Mouse (Mus musculus) embryo, embryonic 11.5 days (tissue): Measurements from ENCODE around the gene Dclk1.

ENCODE experiments used
- DNase-seq: peaks from one replicate; pipeline ENCODE4 v3.0.0-alpha.2; 2012; ENCODE audit warnings: low read depth, low spot score

Dclk1 gene

DNA sequence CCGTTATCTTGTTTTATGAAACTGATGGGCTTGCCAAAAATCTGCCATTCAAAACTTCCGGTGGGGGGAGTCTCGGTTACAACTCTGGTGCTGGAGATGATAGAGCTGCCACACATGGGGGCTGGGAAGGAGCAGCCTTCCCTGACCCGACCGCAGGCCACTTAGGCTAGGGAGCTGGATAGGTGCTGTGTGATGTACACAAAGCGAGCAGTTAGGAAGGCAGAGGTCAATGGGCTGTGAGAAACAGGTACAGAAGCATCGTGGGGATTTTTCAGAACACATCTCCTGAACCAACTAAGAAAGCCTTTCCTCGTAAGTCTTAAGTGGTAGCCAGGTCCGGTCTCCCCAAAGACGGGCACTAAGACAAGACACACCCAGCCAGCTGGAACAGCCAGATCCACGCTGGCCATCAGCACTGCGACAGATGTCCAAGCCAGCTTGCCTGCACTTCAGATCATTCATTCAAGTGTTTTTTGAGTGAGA is 297.7 kb downstream of the Dclk1 start:
- DNase-seq: no peak

DNA sequence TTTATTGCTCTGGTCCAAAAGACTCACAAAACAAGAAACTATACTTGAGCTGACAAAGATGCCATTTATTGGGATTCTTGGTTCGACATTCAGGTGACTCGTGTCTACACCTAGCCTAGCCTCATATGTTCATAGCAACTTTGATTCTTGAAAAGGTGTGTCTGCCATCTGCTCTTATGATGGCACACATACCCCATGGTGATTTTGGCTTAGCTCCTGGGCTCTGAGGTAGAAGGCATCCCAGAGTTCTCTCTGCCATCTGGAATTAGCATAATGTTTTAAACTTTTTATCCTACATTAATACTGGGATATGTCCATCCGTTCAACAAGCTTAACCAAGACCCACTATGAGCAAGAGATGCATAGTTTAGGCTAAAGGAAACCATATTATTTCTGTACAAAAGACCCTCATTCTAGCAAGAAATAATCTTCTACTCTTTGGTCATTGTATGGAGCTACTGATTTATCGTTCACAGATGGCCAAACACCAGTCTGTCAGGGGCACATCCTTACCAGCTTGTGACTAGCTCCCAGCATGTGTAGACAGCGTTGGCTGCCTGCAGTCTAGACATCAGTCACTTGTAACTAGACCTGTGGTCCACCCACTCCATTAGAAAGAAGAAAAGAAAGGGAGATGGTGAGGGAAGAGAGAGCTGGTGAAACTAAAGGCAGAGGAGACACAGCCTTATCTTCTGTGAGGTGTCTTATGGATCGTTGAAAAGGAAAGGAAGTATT is 298.4 kb downstream of the Dclk1 start:
- no peak for DNase-seq

DNA sequence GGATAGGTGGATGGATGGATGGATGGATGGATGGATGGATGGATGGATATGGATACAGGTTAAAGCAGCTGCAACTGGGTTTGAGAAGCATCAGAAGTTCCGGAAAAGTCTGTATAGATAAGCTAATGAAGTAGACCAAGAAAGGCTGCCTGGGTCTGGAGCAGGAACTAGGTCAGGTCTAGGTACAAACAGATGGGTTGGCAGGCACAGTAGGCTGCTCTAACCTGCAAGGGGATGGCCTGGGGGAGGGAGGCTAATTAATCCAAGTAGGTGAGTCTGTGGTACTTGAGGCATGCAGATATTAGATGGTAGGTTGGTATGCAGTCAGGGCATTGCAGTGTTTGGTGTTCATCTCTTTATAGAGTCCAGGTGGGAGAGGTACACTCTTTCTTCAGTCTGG is 299.6 kb downstream of the Dclk1 start:
- no peak for DNase-seq

DNA sequence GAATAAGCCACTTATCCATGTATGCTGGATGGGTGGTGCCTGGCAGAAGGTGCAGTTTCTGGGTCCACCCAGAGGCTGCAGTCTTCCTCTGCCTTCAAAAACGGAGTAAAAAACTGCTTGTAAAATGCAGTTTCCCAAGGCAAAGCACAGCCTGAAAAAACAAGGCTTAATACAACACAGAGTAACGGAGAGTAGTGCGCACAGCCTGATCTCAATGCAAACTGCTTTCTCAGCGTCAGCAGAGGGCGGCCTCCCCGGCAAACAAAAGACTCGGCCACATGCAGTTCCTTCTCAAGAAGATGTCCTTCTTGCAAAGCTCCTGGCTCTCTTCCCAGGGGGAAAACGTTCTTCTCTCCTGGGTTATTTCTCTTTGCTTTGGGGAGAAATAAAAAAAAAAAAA is 300.1 kb downstream of the Dclk1 start:
- DNase-seq: no peak

DNA sequence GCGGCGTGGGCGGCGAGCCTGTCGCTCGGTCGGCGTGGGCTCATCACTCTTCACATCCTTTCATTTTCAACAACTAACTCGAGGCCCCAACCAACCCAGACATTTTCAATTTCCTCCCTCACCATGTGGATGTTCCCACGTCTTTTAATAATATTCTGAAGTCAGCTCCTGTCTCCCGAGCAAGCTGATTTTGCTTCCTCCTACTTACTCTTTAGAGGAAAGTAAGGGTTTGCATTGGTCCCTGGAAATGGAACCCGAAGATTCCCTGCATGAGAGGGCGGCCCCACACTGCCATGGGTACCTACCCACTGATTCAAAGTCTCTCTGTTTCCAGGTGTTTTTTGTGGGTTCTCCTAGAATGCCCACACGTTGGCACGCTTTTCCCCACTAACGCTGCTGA is 300.8 kb downstream of the Dclk1 start:
- DNase-seq: no peak

DNA sequence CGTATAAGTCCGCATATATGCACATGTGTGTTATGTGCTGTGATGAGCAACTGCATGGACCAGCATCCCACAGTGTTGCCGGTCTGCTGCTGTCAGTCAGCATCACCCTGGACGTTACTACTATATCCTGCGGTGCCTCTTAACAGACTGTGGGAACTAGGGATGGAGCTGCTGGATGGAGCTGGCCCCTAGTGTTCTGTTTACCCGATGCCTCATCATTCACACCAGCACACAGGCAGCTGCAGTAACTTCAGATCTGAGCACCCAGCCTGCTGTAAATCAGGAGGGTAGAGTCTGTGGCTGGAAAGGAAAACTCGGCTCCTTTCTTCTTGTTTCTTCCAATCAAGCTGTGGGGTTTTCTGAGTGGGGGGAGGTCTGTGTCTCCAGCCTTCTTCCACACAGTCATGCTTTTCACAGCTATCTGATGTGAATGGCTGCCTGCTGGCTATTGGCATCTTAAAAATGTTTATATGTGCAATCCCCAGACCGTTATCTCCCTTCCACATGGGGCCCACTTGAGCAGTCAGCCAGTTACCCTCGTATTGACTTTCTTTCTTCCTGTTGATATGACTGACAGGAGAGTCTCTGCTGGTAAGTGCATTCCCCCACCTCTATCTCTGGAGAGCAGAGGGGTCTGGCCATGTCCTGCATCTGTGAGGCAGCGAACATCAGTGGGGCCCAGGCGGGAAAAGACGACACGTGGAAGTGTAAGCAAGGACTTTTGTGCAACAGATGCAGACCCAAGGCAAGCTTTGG is 301.9 kb downstream of the Dclk1 start:
- DNase-seq: no peak

DNA sequence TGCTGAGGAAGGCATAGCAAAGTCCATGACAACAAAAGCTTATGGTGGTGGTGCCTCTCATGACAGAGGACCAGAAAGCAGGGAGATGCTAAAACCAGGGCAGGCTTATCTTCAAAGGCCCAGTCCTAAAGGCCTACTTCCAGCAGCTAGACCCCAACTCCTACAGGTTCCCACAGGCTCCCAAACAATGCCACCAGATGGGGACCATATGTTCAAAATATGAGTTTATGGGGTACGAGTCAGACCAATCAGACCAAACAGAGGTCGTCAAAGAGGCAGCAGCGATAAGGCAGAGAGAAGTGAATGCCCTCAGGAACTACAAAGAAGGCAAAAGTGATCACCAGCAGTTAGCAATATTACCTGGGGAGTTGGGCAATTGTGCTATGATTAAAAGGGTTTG is 303.1 kb downstream of the Dclk1 start:
- no peak for DNase-seq

DNA sequence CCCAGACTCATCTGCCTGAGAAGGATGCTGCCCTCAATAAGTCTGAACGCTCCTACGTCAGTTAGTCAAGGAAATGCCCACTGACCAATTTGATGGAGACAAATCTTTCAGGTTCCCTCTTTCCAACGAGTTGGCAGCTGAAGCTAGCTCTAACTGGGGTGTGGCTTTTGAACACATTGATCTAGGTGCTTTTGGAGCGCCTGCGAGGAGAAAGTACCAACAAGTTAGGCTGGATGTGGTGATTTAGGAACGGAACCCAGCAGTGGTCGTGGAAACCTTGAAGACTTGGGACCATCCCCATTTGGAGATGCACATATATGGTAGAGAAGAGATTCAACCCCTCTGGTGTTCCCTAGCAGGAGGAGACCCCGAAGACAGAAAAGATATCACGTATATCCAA is 303.8 kb downstream of the Dclk1 start:
- no peak for DNase-seq

DNA sequence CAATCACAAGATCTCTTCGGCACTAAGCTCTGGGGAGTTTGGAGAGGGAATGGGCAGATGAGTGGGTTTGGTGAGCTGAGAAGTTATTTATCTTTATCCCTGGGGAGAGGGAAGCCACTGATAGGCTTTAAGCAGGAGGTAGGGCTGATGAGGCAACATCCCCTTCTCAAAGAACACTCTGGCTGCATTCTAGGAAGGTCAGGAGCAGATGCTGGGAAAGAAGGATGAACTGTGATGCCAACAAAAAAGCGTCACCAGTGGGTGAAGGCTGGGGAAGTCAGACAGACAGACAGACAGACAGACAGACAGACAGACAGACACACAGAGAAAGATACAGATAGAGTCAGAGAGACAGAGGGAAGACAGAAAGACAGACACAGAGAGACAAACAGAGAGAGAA is 304.9 kb downstream of the Dclk1 start:
- no peak for DNase-seq

DNA sequence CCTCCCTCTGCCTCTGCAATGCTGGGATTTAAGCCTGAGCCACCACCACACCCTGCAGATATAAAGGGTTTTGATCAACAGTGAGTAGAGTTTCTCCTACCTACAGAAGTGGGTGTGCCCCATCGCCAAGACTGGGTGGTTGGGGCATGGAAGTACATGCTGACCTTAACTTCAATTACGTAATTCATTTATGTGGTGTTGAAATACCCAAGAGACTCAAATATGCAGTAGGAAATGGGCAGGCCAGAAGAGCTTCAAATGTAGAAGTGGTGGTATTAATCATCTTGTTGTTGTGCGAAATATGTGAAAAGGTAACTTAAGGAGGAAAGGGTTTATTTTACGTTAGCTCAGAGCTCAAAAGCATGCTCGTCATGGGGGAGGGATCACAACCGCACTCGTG is 307.2 kb downstream of the Dclk1 start:
- no peak for DNase-seq

DNA sequence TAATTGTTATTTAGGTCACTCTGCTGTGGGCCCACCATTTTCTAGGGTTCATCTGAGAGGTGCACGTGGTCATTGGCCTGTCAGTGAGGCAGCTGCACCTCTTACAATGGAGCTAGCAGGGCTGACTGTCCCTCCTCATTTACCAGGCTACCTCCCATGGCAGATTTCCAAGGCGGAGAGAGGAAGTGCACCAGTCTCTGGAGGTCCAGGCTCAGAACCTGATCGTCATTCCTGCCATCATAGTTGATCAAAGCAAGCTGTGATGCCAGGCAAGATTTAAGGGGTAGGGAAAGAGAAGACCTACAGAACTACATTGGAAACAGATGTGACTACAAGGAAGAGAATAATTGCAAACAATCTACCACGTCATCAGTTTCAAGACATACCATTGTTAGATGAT is 308.8 kb downstream of the Dclk1 start:
- DNase-seq: no peak

DNA sequence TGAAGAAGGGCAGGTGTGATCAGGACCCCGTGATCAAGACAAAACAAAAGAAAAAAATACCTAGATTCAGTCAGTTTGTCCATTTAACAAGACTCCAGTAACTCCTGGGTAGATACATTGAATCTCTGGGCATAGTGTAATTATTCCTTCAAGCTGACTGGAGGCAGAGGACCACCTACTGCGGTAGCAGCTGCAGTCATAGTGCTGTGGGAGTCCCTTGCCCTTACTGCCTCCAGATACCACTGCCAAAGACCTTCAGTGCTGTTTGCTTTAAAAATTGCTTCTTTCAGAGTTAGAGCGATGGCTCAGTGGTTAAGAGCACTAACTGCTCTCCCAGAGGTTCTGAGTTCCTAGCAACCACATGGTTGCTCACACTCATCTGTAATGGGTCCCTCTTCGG is 309.7 kb downstream of the Dclk1 start:
- DNase-seq: no peak

DNA sequence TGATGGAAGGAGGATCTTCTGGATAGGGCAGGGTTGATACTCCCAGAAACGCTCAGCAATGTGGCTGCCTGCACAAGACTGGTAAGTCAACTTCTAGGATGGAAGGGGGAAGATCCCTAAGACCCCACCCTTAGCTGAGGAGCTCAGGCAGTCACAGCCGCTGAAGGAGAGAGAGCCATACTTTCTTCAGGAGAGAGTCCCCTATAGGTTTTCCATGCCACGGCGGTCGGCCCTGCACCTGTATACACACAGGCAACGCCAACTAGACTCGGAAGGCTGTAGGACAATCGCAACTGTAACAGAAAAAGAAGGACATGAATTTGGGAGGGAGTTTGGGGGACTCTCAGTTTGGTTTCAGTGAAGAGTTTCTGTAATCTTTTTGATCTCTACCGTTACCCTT is 310.9 kb downstream of the Dclk1 start:
- DNase-seq: no peak

DNA sequence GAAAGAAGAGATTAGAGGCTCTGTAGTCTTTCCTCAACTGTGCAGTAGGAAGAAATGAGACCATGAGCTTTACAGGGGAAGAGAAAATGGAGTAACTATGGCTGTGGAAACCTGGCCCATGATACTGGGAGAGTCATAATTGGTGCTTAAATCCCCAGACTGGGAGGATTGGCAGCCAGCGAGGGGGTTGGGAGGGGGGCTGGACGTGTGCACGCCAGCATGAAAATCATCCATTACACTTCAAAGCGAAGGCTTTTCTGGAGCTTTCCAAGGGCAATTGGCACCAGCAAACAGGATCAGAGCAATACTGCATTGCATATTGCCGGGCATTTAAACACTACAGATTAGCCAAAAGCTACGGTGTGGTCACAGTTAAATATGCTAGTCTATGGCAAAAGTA is 313.7 kb downstream of the Dclk1 start:
- no peak for DNase-seq

DNA sequence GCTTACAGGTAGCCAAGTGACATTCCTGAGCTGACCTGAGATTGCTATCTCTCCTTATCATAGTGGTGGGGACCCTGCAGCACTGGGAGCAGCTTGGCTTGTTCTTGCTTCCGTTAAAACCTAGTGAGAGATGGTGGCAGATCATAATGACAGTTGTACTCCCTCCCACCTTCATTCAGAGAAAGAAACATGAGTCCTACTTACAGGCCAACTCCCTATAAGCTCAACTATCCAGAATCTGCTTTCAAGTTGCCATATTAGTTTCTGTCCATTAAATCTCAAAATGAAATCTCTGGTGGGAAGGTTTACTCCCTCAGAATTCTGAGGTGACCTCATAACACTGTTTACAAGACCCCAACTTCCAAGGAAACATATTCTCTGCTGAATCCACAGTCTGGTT is 316.4 kb downstream of the Dclk1 start:
- DNase-seq: no peak

DNA sequence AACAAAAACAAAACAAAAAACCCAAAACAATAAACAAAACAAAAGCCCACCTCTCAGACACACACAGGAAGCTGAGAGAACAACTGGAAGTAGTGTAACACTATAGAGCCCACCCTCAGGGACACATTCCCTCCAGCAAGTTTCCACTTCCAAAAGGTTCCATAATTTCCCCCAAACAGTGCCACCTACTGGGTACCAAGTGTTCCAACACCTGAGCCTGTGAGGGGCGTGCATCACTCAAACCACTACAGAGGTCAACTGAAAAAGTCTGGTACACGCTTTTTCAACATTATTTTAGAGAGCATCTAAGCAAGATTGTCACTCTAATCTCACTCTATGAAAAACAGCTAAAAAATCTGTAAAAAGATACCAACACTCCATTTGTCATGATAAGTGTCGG is 325.3 kb downstream of the Dclk1 start:
- DNase-seq: no peak

DNA sequence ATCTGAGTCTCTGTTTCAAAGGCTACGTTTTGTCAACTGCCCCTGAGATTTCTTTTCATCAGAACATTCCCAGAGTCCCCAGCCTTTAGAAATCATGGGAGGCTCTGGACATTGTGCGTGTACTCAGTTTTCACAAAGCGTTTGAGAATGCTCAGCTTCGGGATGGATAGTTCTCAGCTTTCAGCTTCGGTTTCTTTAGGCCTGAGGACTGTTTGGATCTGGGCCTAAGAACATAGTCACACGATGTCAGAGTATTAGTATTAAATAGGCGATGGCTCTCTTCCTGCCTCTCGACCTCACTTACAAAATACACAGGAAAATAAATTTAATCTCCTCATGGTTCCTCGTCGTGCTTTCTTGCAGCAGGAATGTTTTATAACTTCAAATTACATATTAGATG is 327.4 kb downstream of the Dclk1 start:
- no peak for DNase-seq

DNA sequence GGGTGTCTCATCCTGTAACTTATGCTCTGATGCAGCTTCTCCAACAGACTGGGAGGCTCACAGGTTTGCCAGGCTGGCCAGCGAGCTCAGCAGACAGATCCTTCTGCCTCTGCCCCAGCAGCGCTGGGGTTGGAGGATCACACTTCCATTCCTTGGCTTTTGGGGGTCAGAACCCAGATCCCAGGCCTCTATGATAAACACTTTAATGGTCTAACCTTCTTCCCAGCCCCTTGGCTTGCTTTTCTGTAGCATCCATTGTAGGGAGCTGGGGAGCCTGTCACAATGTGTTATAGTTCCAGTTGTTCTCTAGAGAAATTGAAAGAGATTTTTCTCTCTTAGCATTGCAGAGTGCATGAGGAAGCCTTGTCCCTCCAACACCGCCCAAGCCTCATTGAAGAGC is 328.9 kb downstream of the Dclk1 start:
- DNase-seq: no peak

DNA sequence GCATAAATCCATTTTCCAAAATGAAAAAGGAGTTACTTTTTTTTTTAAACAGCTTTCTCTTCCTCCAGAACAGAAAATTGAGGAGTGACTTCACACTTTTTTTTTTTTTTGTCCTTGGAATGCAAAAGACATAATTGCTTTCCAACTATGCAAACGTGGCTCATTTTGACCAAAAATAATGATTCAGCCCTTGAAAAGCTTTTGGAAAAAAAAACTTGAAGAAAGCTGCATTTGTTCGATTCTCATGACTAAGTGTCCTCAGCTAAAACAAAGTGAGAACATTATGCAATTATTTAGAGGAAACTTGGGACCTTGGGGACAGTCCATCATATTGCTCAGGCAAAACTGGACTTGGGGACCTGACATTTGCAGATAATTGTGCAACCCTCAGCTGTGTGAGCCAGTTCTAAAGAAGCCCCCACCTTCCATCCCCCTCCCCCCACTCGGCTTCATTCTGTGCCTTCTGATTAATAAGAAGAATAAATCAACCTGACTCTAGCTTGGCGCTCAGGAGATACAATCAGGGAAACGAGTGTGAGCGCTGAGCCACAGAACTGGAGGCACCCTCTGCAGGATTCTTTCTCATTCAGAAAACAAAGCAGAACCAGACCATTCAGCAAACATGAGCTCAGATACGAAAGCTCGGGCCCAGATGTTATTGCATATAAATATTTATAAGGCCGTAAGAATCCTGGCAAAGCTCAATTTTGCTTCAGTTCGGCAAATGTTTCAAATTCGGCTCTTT is 329.6 kb downstream of the Dclk1 start:
- no peak for DNase-seq

DNA sequence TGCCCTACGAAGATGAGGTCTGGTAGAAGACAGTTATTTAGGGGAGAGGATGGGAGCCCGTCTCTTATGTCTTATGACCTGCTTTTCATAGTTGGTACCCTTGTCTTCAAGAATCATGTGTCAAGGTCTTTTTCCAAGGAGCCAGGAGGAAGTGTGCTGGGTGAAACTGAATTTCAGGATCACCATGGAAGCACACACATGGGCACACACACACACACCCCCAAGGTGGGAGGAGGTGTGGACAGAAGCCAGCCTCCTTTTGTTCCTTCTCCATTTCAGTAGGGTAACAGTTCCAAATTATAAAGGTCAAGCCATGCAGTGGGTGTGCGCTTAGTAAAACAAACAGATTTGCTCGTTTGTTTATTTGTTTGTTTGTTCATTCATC is 330.1 kb downstream of the Dclk1 start:
- DNase-seq: no peak

DNA sequence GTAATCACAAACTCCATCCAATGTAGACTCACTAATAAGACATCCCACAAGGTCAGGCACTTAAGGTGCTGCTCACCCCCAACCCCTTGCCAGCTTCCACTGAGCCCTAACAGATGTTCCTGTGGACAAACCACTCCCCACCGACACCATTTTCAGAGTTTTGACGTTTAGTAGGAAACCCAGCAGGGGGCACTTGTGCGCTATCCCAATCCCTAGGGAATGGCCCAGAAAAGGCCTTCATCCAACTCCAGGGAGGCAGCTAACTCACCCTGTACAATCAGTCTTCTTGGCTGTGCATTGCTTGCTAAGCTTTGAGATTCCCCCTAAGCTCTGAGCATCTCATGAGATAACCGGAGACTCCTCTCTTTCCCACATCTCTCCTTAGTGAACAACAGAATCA is 331.8 kb downstream of the Dclk1 start:
- no peak for DNase-seq

DNA sequence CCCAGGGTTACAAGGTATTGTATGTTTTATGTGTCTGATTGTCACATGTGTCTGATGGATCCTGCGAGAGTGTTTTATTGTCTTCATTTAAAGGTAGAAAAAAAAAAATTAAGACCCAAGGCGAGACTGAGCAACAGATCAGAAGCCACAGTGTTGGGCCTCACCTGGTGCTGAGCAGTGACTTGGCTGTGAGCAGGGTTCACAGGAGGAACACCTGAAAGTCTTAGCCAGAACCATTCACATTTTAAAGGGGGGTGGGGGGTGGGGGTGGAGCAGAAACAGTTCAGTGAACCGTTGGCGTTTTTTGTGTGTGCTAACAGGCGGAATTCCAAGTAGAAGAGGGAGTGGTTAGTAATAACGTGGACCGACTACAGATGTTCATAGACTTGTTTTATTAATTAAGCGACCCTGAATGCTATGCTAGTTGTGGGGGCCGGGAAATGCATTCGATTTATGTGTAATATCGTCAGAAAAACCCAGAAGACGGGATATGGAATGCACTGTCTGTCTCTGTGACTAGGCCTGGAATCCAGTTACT is 345.3 kb downstream of the Dclk1 start:
- no peak for DNase-seq
